Mouse (Mus musculus) hindbrain, embryonic 13.5 days (tissue): Measurements from ENCODE around the gene Trip13. TPM values are rescaled to one million over a fixed set of nuclear protein-coding genes. Genes with fewer than 3 reads are reported as not detected.

Experiments
- ATAC-seq: fragments of 200-750 bp; cut with Nextera tagmentation; 2 replicates; pipeline ENCODE4 v1.8.0; 2017; ENCODE audit warnings: moderate TSS enrichment; ENCODE audit not compliant: low FRiP score
- H3K27ac ChIP-seq: fragments of 300-500 bp; sonication (generic); 2 replicates; pipeline ENCODE4 v1.5.1; 2015; ENCODE audit warnings: inconsistent platforms, mild to moderate bottlenecking, moderate library complexity
- H3K27me3 ChIP-seq: fragments of 300-500 bp; sonication (generic); 2 replicates; pipeline ENCODE4 v1.6.1; 2015; ENCODE audit warnings: mild to moderate bottlenecking, inconsistent platforms
- H3K36me3 ChIP-seq: fragments of 300-500 bp; sonication (generic); 2 replicates; pipeline ENCODE4 v1.6.1; 2015; ENCODE audit warnings: mild to moderate bottlenecking, inconsistent platforms
- H3K4me1 ChIP-seq: fragments of 300-500 bp; sonication (generic); replicated peaks from 2 replicates; pipeline ENCODE4 v1.6.1; 2015; ENCODE audit warnings: inconsistent platforms
- H3K4me2 ChIP-seq: fragments of 300-500 bp; sonication (generic); 2 replicates; pipeline ENCODE4 v1.6.1; 2015; ENCODE audit warnings: inconsistent platforms, mild to moderate bottlenecking, moderate library complexity
- H3K4me3 ChIP-seq: fragments of 300-500 bp; sonication (generic); 2 replicates; pipeline ENCODE4 v1.5.1; 2015; ENCODE audit warnings: mild to moderate bottlenecking, inconsistent platforms
- H3K9ac ChIP-seq: fragments of 300-500 bp; sonication (generic); 2 replicates; pipeline ENCODE4 v1.6.1; 2015; ENCODE audit warnings: mild to moderate bottlenecking, inconsistent platforms
- H3K9me3 ChIP-seq: fragments of 300-500 bp; sonication (generic); 2 replicates; pipeline ENCODE4 v1.6.1; 2016; ENCODE audit warnings: inconsistent platforms
- WGBS: fragments of 180-500 bp; shearing (Covaris S2); methylation state at CpG from one replicate; pipeline ENCODE4 v1.1.7; 2015; 5-methylcytosine and 5-hydroxymethylcytosine counted together
- polyA plus RNA-seq: library from polyadenylated mRNA; unstranded; fragments of >200 nt; fragmentation: Nextera tagmentation; extraction: Ambion mirVana; gene quantifications from 2 replicates; pipeline ENCODE4 v1.2.1, GENCODE M21; 2015

The Trip13 gene
- polyA plus RNA-seq, result 14.0 and 15.2 TPM in 2 replicates

- Histone ChIP-seq H3K36me3 (peaks cover 32% of the 10 kb centered on the region), H3K4me2 (peak within 1 kb of the TSS; percentile 83), H3K4me3 (peak within 1 kb of the TSS; percentile 73), H3K4me1 (peaks cover 17% of the 10 kb centered on the region), H3K9ac (peak within 1 kb of the TSS; percentile 83), H3K27ac (peak within 1 kb of the TSS; percentile 89), H3K9me3 (no peaks in the 10 kb centered on the region), H3K27me3 (no peaks in the 10 kb centered on the region)
- peak; percentile 98 for ATAC-seq
- under 1% methylated on average over 82 of the region's 82 CpGs for WGBS
Measured at GRCm38 (mm10) chr13:73937321-73938176, at the start of gene Trip13, which contains the start of gene Brd9. Gene Trip13, minus strand, starts transcription at chr13:73937784. Gene Brd9, plus strand, starts transcription at chr13:73937811.

- Histone ChIP-seq H3K9me3 (no peaks in the 10 kb centered on the region), H3K27me3 (no peaks in the 10 kb centered on the region), H3K4me1 (no peaks in the 10 kb centered on the region), H3K9ac (no peak overlapping the region), H3K27ac (no peak overlapping the region), H3K4me2 (no peak overlapping the region), H3K4me3 (no peak overlapping the region), H3K36me3 (no peaks in the 10 kb centered on the region)
- no peak for ATAC-seq
- 87% methylated on average over 5 of the region's 5 CpGs for WGBS
Measured at GRCm38 (mm10) chr13:73976935-73977334, 39.4 kb upstream of the Trip13 start.

- Histone ChIP-seq H3K9ac (no peak overlapping the region), H3K9me3 (no peaks in the 10 kb centered on the region), H3K4me2 (no peak overlapping the region), H3K4me1 (no peaks in the 10 kb centered on the region), H3K4me3 (no peak overlapping the region), H3K27ac (no peak overlapping the region), H3K36me3 (no peaks in the 10 kb centered on the region), H3K27me3 (no peaks in the 10 kb centered on the region)
- ATAC-seq, result no peak
- whole genome bisulfite sequencing, result 89% methylated on average over 3 of the region's 3 CpGs
Measured at GRCm38 (mm10) chr13:73974523-73974922, 36.9 kb upstream of the Trip13 start.

GRCm38 (mm10) chr13:73970545-73971448 lies 33.2 kb upstream of the Trip13 start:
- H3K27ac ChIP-seq, result no peak overlapping the region
- no peak overlapping the region for H3K4me2 ChIP-seq
- 41% methylated on average over 12 of the region's 12 CpGs for WGBS
- peak; percentile 88 for ATAC-seq
- no peaks in the 10 kb centered on the region for H3K4me1 ChIP-seq
- no peak overlapping the region for H3K4me3 ChIP-seq
- H3K9ac ChIP-seq, result no peak overlapping the region
- H3K36me3 ChIP-seq, result no peaks in the 10 kb centered on the region
- H3K27me3 ChIP-seq, result no peaks in the 10 kb centered on the region
- no peaks in the 10 kb centered on the region for H3K9me3 ChIP-seq

GRCm38 (mm10) chr13:73963551-73963950 lies 26.0 kb upstream of the Trip13 start, which contains the start of gene Zdhhc11:
Gene Zdhhc11, plus strand, starts transcription at chr13:73963851.
- Histone ChIP-seq H3K9me3 (no peaks in the 10 kb centered on the region), H3K4me3 (no peak within 1 kb of the TSS), H3K4me1 (no peaks in the 10 kb centered on the region), H3K9ac (no peak within 1 kb of the TSS), H3K36me3 (peaks cover 45% of the 10 kb centered on the region), H3K4me2 (no peak within 1 kb of the TSS), H3K27me3 (no peaks in the 10 kb centered on the region), H3K27ac (no peak within 1 kb of the TSS)
- WGBS, result 87% methylated on average over 5 of the region's 5 CpGs
- ATAC-seq, result no peak

GRCm38 (mm10) chr13:73961177-73961576 lies 23.6 kb upstream of the Trip13 start:
- no peaks in the 10 kb centered on the region for H3K4me1 ChIP-seq
- H3K27ac ChIP-seq, result no peak overlapping the region
- no peaks in the 10 kb centered on the region for H3K27me3 ChIP-seq
- no peak overlapping the region for H3K9ac ChIP-seq
- H3K9me3 ChIP-seq, result no peaks in the 10 kb centered on the region
- no peak for ATAC-seq
- 78% methylated on average over 4 of the region's 4 CpGs for WGBS
- no peak overlapping the region for H3K4me2 ChIP-seq
- H3K4me3 ChIP-seq, result no peak overlapping the region
- peaks cover 67% of the 10 kb centered on the region for H3K36me3 ChIP-seq

GRCm38 (mm10) chr13:73960117-73960652 lies 22.6 kb upstream of the Trip13 start:
- Histone ChIP-seq H3K27me3 (no peaks in the 10 kb centered on the region), H3K9ac (no peak overlapping the region), H3K36me3 (peaks cover 77% of the 10 kb centered on the region), H3K4me1 (no peaks in the 10 kb centered on the region), H3K4me2 (no peak overlapping the region), H3K4me3 (no peak overlapping the region), H3K27ac (no peak overlapping the region), H3K9me3 (no peaks in the 10 kb centered on the region)
- no peak for ATAC-seq
- WGBS, result 96% methylated on average over 10 of the region's 10 CpGs

- Histone ChIP-seq H3K4me2 (no peak overlapping the region), H3K4me1 (no peaks in the 10 kb centered on the region), H3K27me3 (no peaks in the 10 kb centered on the region), H3K27ac (no peak overlapping the region), H3K9me3 (no peaks in the 10 kb centered on the region), H3K4me3 (no peak overlapping the region), H3K9ac (no peak overlapping the region), H3K36me3 (peaks cover 95% of the 10 kb centered on the region)
- no peak for ATAC-seq
- 96% methylated on average over 5 of the region's 5 CpGs for WGBS
Measured at GRCm38 (mm10) chr13:73955531-73955930, 17.9 kb upstream of the Trip13 start.

GRCm38 (mm10) chr13:73954666-73955065 lies 17.1 kb upstream of the Trip13 start:
- Histone ChIP-seq H3K9ac (no peak overlapping the region), H3K4me2 (no peak overlapping the region), H3K27ac (no peak overlapping the region), H3K4me1 (no peaks in the 10 kb centered on the region), H3K9me3 (no peaks in the 10 kb centered on the region), H3K36me3 (peaks cover 95% of the 10 kb centered on the region), H3K27me3 (no peaks in the 10 kb centered on the region), H3K4me3 (no peak overlapping the region)
- ATAC-seq, result no peak
- 78% methylated on average over 6 of the region's 6 CpGs for WGBS

- no peak for ATAC-seq
- no peaks in the 10 kb centered on the region for H3K27me3 ChIP-seq
- no peak overlapping the region for H3K4me3 ChIP-seq
- 100% methylated on average over 1 of the region's 1 CpGs for WGBS
- H3K27ac ChIP-seq, result no peak overlapping the region
- H3K9ac ChIP-seq, result no peak overlapping the region
- H3K36me3 ChIP-seq, result peaks cover 95% of the 10 kb centered on the region
- H3K9me3 ChIP-seq, result no peaks in the 10 kb centered on the region
- H3K4me2 ChIP-seq, result no peak overlapping the region
- no peaks in the 10 kb centered on the region for H3K4me1 ChIP-seq
Measured at GRCm38 (mm10) chr13:73953551-73954130, 16.1 kb upstream of the Trip13 start.

GRCm38 (mm10) chr13:73944606-73945005 lies 7.0 kb upstream of the Trip13 start:
- no peaks in the 10 kb centered on the region for H3K27me3 ChIP-seq
- no peaks in the 10 kb centered on the region for H3K4me1 ChIP-seq
- H3K36me3 ChIP-seq, result peaks cover 94% of the 10 kb centered on the region
- no peak for ATAC-seq
- H3K9ac ChIP-seq, result no peak overlapping the region
- no peak overlapping the region for H3K27ac ChIP-seq
- no peaks in the 10 kb centered on the region for H3K9me3 ChIP-seq
- WGBS, result 94% methylated on average over 9 of the region's 9 CpGs
- H3K4me2 ChIP-seq, result no peak overlapping the region
- no peak overlapping the region for H3K4me3 ChIP-seq

- H3K27me3 ChIP-seq, result no peaks in the 10 kb centered on the region
- no peak overlapping the region for H3K9ac ChIP-seq
- peaks cover 43% of the 10 kb centered on the region for H3K36me3 ChIP-seq
- ATAC-seq, result no peak
- H3K9me3 ChIP-seq, result no peaks in the 10 kb centered on the region
- no peak overlapping the region for H3K27ac ChIP-seq
- 95% methylated on average over 5 of the region's 5 CpGs for WGBS
- no peak overlapping the region for H3K4me2 ChIP-seq
- H3K4me1 ChIP-seq, result peaks cover 17% of the 10 kb centered on the region
- no peak overlapping the region for H3K4me3 ChIP-seq
Measured at GRCm38 (mm10) chr13:73939101-73939500, 1.5 kb upstream of the Trip13 start.
